Mouse (Mus musculus) olfactory bulb, adult 2 months (tissue): ENCODE results near the gene Negr1.

Experiments
- CTCF ChIP-seq: fragments of 200-500 bp; IDR thresholded peaks from 2 replicates; pipeline ENCODE4 v1.5.1; 2012; ENCODE audit warnings: low read depth, mild to moderate bottlenecking, low read length, moderate library complexity; ENCODE audit not compliant: insufficient read depth
- POLR2A ChIP-seq: fragments of 200-500 bp; IDR thresholded peaks from 2 replicates; pipeline ENCODE4 v1.6.1; 2012; ENCODE audit warnings: mild to moderate bottlenecking, low read depth, low read length, moderate library complexity; ENCODE audit not compliant: insufficient read depth

- TF ChIP-seq CTCF, result no peak
- no peak for TF ChIP-seq POLR2A
Measured at GRCm38 (mm10) chr3:157090051-157090450, 528.5 kb downstream of the Negr1 start.
